Mouse (Mus musculus): ENCODE measurements around the gene Dab2ip.

Gene Dab2ip

DNA sequence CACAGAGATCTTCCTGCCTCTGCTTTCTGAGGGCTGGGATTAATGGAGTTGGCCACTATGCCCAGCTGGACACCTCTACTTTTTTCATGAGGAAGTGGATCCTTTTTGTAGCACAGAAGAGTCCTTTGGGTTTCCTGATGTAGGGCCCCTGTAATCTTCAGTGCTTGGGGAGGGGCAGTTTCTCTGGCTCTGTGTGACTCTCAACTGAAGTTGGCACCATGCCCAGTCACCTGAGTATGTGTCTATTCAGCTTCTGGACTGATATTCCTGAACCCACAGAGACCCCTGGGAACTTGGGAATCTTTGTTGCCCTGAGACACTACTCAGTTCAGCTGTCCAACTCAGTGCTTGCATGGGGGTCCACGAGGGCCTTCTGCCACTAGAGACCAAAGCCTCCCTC lies 37.0 kb downstream of the Dab2ip start:
- DNase-seq (ENCODE audit: low read depth, low spot score) = no peak

DNA sequence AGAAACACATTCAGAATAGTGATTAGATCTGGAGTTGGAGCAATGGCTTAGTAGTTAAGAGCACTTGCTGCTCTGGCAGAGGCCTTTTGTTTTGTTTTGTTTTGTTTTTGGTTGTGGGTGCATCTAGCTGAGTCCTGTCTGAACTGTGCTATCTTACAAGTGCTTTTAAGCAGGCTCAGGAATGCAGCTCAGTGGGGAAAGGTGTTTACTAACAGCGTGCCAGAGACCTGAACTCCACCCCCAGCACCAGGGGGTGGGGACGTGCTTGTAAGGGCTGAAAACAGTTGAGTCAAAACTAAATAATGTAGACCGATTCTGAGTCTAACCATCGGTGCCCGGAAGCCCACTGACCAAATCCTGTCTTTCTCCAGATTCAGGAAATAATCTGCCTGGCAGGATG lies 37.7 kb downstream of the Dab2ip start:
- DNase-seq (ENCODE audit: low read depth, low spot score) = no peak

GRCm38 (mm10) chr2:35596796-35597195 lies 38.7 kb downstream of the Dab2ip start:
- DNase-seq (ENCODE audit: low read depth, low spot score) = no peak

GRCm38 (mm10) chr2:35598819-35599218 lies 40.8 kb downstream of the Dab2ip start:
- no peak for DNase-seq (ENCODE audit: low read depth, low spot score)

- no peak for DNase-seq (ENCODE audit: low read depth, low spot score)
Measured at GRCm38 (mm10) chr2:35601665-35602064, 43.6 kb downstream of the Dab2ip start.

DNA sequence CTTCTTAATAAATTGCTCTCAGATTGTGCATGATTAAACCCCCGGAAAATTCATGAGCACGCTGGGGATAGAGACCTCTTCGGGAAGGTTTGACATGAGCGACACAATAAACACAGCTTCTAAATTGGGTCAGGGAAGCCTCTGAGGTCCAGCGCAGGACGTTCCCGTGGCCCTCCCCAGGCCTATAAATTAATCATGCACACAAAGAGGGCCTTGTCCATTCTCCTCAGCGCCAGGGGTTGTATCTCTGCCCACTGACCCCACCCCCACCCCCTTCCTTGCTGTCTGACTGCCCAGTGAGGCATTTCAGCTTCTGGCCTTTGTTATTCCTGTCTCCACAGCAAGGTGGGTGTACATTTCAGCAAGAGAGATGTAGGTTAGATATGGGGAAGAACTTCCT lies 49.4 kb downstream of the Dab2ip start:
- DNase-seq (ENCODE audit: low read depth, low spot score) = no peak

DNA sequence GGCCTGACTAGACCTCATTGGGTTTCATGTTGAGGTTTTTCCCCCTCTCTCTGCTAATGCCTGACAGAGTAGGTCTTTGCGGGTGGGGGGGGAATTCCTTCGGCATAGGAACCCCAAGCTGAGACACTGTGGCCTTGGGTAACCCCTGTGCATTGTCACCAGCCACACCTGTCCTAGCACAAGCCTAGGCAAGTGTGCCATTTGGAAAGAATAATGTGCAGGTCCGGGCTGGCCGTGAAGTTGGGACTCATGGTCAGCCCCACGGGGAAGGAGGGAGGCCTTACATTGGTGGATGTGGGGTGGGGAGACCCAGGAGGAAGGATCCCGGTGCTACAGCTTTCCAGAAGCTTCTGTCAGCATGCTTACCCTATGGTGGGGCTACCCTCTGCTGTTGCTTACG lies 50.8 kb downstream of the Dab2ip start:
- no peak for DNase-seq (ENCODE audit: low read depth, low spot score)

- no peak for DNase-seq (ENCODE audit: low read depth, low spot score)
Measured at GRCm38 (mm10) chr2:35609317-35609716, 51.3 kb downstream of the Dab2ip start.

DNA sequence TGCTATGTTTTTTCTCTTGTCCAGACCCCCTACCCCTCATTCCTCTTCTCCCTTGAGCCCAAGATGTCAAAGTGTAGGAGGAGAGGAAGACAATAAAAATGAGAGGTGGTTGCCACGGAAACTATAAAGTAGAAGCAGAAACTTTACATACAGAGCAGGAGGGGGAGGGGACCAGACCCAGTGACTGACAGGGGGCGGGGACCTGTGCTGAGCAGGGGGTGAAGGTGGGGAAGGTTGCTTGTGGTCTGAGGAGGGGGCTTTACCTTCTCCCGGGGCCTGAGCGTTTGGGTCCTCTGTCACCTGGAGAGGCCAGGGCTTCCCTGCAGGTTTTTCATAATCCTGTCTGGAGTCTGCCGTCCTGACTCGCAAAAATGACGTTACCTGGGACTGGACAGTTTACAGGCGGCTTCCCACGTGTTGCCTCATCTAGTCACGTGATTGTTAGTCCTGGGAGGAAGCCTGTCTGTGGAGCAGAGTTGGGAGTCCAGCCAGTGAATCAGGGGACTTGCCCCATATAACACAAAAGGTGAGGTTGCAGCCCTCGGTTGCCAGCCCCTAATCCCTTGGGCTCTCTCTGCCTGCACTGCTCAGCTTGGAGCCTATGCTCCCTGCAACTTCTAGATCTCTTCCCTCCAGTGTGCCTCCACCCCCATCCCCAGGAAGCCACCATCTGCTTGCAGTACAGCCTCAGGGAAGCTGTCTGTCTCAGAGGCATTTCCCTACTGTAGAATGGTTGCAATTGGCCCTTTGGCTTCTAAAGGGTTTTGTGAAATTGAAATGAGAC lies 52.3 kb downstream of the Dab2ip start:
- no peak for DNase-seq (ENCODE audit: low read depth, low spot score)

DNA sequence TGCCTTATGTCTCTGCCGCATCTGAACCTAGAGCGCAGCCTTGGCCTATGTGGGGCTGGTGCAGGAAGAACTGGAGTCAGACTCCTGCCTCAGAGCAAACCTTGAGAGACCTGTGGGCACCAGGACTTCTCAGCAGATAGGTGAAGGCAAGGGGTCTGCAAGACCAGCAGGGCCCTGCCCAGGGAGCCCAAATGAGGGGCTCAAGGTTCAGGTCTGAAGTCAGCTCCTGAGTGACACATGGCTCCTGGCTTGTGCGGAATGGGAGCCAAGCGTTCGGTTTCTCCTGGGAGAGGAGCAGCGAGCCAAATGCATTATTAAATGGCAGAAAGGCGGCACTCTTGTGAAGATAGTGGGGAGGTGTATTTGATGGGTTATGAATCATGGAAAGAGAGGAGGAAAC lies 52.9 kb downstream of the Dab2ip start:
- DNase-seq (ENCODE audit: low read depth, low spot score) = no peak

- DNase-seq (ENCODE audit: low read depth, low spot score) = no peak
Measured at GRCm38 (mm10) chr2:35611645-35612044, 53.6 kb downstream of the Dab2ip start.

- no peak for DNase-seq (ENCODE audit: low read depth, low spot score)
Measured at GRCm38 (mm10) chr2:35612297-35612696, 54.2 kb downstream of the Dab2ip start.

- no peak for DNase-seq (ENCODE audit: low read depth, low spot score)
Measured at GRCm38 (mm10) chr2:35613946-35614353, 55.9 kb downstream of the Dab2ip start.

- DNase-seq (ENCODE audit: low read depth, low spot score) = no peak
Measured at GRCm38 (mm10) chr2:35614411-35614810, 56.3 kb downstream of the Dab2ip start.

DNA sequence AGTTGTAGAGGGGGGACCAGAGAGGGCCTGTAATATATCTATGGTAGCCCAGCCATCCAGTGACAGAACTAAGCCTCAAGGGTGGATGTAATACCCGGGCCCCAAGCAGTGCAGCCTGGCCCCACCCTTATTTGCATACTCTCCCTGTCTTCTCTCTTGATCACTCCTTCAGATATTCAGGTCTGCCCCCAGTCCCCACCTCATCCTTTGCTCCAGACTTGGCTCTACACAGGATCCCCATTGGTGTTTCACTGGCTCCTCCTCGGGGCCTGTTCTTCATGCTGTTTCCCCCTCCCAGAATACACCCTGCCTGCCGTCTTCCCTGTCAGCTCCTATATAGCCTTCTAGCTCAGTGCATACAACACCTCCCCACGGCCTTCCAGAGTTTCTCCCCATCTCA lies 57.3 kb downstream of the Dab2ip start:
- DNase-seq (ENCODE audit: low read depth, low spot score) = no peak

GRCm38 (mm10) chr2:35615977-35616376 lies 57.9 kb downstream of the Dab2ip start:
- no peak for DNase-seq (ENCODE audit: low read depth, low spot score)

GRCm38 (mm10) chr2:35616891-35617658 lies 59.0 kb downstream of the Dab2ip start:
- no peak for DNase-seq (ENCODE audit: low read depth, low spot score)

DNA sequence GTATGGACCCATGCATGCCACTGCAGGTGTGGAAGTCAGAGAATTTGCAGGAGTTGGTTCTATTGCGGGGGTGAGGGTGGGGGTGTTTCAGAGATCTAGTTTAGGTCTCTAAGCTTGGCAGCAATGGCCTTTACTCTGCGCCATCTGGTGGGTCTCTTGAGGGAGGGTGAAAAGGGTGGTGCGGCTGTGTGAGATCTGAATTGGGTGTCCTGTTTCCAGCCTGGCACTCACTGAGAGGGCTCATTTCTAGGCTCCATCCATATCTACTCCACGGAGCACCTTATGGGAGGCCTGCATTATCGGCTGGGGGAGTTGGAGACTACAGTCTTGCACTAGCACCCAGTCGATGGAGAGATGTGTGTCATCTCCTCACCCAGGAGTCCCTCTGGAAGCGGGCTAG lies 60.9 kb downstream of the Dab2ip start:
- no peak for DNase-seq (ENCODE audit: low read depth, low spot score)

DNA sequence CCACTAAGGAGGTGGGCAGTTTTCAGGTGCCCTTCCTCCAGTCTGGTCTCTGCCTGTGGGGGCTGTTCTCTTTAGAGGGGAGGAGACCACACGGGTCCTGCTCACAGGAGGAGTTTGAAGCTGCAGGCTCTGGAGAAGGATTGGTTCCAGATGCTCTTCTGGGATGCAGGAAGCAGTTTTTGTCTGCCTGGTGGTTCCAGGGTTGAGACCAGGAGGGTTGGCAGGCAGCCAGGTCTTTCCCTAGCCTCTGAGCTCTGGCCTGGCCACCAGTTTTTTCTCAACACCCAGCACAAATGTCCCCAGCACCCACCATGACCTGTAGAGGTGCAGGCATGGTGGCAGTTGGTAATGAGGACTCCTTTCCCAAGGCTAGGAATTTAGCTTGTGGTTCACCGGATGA lies 61.5 kb downstream of the Dab2ip start:
- no peak for DNase-seq (ENCODE audit: low read depth, low spot score)

DNA sequence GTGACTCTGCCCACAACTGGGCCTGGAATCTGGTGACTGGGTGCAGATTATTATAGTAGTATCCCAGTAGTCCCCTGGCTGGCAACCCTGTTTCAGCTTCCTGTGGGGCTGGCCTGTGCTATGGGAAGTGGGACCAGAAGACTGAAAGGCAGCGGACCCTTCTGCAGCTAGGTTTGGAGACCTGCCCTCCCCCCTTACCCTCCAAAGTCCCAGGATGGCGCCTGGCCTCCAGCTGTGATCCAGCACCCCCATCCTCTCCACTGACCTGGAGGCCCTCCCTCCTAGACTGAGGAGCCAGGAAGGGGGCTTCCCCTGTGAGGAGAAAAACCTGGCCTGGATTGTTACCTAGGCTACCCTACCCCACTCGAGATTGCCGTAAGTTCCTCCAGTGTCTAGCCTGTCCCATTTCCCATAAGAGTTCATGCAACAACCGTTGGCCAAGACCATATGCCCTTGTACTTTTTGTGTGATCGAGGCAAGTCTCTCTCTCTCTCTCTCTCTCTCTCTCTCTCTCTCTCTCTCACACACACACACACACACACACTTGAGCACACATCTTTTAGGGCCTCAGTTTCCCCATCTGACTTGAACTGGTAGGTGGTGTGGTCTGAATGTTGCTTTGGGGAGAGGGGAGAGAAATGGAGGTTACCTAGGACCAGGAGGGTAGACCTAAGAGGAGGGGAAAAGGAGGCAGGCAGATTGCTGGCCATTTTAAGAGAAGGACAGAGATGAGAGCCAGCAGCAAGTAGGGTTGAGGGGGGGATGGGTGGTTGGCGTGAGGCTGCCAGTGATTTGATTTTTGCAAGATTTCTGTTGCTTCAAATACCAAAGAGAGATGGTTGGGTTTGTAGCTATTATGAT lies 62.5 kb downstream of the Dab2ip start:
- DNase-seq (ENCODE audit: low read depth, low spot score) = no peak

DNA sequence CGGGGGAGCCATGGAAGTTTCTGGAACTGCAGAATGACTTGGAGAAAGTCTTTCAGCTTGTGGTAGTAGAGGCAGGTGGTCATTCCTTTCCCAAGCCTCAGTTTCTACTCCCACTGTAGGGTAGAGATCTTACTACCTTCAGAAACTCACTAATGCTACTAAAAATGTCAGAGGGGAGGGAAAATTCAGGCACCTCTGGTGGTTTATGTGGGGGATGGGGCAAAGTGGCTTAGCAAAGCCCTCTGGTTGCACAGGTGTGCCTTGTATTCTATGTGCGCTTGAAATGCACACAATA lies 63.1 kb downstream of the Dab2ip start:
- no peak for DNase-seq (ENCODE audit: low read depth, low spot score)

DNA sequence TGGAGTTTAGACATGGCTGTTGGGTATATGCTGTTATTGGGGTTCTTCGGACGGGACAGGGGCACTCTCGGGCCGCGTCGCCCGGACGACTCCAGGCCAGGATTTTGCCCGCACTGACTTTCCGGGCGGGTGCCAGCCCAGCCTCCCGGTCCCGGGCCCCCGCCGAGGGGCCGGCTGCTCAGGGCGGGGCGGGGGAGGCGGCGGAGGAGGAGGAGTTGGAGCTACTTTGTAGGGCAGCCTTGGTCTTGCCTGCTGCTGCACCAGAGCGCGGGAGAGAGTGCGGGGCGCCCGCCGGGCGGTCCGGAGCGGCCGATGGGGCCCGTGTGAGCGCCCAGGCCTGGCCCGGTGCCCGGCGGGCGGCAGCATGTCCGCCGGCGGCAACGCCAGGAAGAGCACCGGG lies 63.7 kb downstream of the Dab2ip start:
- no peak for DNase-seq (ENCODE audit: low read depth, low spot score)

Measured in brain, embryonic 18.5 days (tissue).